Mouse (Mus musculus) kidney, adult 18-20 months (tissue): ENCODE measurements around the gene Myof.

Experiments
- DNase-seq: peaks from one replicate; pipeline ENCODE4 v3.0.0; 2021

The Myof gene

DNA sequence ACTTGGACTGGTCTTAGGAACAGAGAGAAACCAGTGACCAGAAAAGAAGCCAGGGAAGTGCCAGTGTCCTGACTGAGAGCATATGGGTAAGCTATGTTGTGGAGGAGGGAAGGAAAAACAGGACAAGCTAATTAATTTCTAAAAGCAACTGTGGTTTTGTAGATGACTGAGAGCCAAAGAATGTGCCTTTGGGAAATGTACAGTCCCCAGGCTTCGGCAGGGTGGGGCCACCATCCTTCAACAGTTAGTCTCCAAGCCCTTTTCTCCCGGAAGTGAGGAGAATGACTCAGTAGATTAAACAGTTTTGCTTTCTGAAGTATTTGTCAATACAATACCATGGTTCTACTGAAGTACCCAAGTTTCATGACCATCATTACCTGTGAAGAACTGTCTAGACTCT is 5.1 kb downstream of the Myof start:
- DNase-seq = no peak

DNA sequence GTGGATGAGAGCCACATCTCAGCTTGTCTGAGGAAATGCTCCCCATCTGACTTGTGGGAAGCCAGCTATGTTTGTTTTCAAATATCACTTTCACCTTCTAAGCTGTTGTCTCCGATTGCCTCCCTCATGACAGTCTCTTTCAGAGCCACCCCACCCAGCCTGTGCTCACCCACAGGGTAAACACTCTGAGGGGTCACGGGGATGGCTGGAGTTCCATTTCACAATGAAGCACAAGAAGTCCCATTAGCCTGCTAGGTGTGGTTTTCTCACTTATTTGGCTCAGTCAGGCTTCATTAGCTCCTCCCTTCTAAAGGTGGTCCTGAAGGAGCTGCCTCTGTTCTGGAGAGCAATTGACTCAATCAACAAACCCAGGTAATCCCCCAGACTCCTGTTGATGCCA is 7.6 kb downstream of the Myof start:
- DNase-seq = no peak

DNA sequence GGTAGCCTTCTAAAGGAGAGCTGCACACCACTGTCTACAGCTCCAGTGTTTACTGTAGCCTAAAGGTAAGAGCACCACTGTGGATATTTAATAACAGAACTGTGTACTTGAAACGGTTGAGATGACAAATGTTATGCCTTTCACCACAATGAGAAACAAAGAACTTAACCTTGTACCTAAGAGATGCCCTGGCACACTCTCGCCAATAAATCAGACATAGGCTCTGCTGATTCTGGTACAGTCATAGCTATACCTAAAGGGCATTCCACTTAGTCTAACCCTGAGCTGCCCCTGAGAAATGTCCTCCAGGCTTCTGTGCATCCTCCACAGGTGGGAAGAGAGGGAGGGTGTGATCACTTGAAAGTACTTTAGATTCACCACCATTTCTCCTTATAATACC is 8.7 kb downstream of the Myof start:
- no peak for DNase-seq

DNA sequence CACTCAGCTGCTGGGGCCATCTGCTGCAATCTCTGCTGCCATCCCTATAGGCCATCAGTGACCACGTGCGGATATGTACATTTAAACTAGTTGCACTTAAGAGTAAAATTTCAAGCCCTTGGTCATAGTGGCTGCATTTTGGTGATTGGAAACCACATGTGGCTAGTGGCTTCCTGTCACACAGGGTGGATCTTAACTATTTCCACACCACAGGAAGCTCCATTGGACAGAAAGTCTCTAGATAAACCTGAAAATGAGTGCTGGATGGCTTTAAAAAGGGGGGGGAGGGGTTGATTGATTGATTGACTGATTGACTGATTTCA is 9.7 kb downstream of the Myof start:
- DNase-seq = no peak

DNA sequence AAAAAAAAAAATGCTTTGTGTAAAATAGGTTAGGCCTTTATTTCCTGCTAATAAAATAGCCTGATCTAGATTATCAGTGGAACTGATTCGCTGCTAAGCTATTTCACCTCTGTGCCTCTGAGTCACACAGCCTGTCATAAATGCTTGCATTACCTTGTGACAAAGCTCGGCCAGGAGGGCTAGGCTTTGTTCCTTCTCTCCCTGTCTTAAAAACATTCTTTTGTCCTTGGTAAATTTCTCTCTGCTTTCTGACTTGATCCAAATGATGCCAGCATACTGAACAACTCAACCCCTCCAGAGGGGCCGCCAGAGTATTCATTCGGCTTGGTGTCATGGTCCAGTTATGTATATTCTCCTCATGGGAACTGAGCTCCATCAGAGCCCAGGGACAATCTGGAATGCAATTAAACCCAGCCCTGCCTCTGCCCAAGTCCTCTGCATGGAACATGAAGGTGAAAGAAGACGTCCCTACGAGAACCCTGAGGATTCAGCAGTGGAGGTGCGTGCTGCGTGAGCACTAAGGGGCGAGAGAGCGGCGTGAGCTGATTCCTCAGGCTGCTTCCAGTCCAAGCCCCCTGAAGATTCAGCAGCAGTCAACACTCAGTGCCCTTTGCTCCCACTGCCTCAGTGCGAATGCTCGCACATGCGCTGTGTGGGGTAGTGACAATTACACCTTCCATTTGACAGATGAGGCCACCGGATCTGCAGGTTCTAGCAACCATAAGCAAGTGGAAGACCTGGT is 10.2 kb downstream of the Myof start:
- DNase-seq = no peak

DNA sequence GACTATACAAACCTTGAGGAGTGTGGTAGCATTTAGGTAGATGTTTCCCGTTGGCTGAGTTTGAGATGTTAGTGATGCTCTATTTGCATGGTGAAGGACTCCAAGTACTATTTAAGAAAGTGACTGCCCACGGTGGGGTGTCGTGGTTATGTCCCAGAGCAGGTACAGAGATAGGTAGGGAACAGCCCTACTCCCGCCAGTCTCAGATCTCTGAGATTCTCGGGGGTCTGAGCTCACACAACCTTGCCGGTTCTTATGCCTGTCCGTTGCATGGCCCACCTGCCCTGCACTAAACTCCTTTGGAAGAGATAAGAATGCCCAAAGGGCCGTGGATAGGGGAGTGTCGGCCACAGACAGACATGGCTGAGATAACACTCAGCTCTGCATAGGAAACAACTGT is 12.2 kb downstream of the Myof start:
- DNase-seq = no peak

DNA sequence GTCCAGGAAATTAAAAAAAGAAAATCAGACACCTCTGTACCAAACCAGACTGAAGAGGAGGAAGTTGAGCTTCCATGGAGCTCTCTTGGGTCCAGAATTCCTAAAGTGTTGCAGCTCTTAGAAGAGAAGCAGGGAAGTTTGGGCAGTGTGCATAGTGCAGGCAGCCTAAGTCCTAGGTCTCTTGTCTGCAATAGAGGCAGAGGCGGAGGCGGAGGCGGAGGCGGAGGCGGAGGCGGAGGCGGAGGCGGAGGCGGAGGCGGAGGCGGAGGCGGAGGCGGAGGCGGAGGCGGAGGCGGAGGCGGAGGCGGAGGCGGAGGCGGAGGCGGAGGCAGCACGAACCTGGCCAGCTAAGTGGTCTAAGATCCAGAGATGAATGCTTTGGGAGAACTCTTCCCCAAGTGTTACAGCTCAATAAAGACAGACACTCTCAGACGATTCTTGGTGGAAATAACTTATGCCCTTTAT is 12.7 kb downstream of the Myof start:
- peak; percentile 80 for DNase-seq

DNA sequence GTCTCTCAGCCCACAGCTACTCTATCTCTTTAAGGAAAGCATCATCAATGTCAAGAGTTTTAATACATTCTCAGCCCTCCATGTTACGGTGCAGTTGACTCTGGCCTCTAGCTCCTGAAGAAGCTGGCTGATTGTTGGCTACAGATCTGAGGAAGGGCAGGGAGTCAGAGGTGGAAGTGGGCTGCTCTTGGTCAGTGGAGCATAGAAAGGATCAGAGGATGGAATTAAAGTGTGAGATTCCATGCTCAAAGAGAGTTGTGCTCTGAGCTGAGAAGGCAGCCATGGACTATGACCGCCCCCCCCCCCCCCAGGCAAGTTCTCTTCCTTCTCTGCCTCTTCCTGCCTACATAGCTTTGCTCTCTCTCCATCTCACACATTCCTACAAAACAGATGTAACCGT is 13.5 kb downstream of the Myof start:
- peak; percentile 25 for DNase-seq

DNA sequence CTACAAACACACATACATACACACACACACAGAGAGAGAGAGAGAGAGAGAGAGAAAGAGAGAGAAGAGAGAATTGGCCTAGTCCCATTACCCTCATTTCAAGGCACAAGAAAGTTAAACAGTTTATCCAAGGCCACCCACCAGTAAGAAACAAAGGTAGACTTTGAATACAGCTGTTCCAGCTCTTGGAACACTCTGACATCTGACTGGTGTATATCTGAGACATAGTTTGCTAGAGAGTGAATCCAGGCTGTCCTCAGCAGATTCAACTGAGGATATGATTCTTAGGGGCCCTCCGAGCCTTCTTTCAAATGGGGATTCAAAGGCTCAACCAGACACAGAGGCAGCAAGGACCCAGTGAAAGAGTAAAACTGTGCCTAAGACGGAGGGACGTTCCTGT is 14.1 kb downstream of the Myof start:
- DNase-seq = no peak

DNA sequence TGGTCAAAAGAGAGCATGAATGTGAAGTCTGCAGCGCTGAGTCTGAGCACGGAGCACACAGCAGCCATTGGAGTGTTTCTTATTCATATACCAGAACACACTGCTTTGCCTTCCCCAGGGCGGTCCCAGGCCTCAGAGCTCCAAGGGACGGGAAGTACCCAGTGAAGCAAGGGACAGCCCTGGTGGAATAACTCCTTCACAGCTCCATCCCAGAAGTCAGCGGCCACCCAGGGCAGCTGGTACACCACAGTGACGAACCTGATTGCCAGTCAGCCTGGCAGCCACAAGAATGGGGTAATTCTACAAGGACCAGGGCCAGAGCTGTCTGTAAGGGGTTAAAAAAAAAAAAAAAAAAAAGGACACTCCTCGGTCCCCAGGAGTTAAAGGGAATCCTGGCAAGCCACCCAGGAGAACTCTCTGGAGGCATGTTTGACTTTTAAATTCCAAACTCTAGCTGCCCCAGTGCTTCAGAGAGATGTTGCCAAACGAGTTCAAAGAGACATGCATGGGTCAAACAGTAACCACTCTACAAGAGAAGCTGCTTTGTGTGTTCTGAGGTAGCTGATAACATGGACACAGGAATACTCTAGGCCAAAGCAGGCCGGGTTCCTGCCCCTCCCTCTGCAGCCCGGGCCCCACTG is 15.4 kb downstream of the Myof start:
- peak; percentile 64 for DNase-seq

DNA sequence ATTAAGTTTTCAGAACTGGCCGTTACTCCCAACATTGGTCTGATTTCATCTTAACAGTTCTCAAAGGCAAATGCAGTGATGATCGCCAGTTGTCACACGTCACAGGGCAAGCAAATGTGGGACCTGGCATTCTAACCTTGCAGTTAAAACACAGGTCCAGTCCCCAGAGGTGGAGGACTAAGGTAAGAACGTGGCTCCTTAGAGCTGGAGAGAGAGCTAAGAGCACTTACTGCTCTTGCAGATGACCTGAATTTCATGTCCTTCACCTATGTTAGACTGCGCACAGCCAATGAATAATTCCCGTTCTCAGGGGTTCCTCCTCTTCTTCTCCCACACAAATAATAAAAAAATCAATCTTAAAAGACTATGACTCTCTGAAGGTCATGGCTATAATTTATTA is 16.0 kb downstream of the Myof start:
- DNase-seq = no peak

DNA sequence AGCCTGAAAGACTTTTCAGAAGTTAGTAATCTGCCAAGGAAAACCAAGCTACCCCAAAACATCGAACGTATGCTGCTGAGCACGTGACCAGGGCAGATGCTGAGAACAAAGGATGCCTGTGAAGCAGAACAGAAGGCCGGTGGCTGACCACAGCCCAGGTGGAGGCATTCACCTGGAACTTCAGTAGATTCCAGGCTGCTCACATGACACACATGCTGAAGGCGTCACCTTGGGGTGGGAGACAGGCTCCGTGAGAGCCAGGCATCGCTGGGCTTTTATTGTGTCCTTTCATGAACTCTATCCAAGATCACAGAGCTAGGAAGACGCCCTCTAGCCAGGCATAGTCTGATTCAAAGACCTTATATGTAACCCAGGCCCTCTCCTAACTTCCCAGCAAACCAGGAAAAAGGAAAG is 17.2 kb downstream of the Myof start:
- DNase-seq = peak; percentile 53

DNA sequence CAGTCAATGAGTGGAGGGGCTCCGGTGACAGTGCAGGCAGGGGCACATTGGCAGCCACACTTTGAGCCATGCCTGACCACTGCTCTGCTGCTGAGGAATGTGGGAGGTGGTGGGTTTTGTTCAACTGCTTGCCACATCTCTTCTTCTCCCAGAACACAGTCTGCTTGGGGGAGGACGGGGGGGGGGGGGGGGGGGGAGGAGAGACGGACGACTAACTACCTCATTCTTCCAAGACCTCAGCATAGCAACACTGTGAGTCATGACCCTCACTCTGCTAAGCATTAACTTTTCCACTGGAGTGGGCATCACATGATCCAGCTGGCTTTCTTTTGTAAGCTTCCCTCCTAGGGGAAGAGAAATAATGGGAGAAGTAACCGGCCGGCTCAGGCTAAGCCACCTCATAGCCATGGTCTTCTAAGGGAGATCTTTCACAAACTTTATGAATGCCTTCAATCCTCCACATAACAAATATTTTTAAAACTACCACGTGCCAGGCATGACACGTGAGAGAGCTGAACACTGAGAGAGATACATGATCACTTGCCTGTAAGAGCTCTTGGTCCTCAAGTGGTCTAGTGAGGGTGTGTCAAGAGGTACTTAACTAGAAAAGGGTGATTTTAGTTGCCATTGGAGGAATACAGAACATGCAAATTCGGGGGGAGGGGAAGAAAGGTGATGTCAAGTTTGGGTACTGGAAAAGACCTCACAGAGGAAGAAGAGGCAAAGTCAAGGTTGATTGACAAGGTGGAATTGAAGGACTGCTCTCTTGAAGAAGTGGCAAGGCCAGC is 17.9 kb downstream of the Myof start:
- DNase-seq = peak; percentile 74

DNA sequence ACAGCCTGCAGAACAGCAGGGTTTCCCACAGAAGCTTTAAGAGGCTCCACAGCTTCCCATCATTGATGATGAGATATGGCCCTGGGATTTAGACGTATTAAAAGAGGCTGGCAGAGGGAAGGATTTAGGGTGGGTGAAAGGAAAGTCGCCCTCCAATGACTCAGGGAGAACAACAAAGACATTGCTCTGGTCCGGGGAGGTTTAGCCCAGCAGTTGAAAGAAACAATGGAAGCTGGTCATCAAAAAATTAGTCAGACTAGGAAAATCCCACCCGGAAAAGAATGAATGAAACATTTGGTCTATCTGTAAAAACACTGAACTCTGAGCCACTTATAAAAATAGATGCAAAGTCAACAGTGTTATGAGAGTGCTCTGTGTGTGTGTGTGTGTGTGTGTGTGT is 19.8 kb downstream of the Myof start:
- DNase-seq = no peak

DNA sequence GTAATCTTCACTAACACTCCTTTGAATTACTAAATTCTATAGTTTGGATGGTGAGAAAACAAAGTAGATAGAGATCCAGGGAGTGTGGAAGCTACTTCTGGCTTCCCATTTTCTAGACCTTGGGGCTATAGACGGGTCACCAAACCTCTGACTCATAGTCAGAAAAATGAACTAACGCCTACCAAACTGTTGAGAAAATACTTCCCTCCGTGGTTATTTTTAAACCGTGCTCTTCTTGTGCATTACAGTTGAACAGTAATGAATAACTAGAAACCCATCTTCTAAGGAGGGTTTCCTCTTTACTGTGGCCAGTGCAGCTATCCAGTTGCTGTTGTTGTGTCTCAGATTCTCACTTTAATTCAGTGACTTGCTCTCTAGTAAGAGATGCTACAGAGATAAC is 20.7 kb downstream of the Myof start:
- DNase-seq = no peak

DNA sequence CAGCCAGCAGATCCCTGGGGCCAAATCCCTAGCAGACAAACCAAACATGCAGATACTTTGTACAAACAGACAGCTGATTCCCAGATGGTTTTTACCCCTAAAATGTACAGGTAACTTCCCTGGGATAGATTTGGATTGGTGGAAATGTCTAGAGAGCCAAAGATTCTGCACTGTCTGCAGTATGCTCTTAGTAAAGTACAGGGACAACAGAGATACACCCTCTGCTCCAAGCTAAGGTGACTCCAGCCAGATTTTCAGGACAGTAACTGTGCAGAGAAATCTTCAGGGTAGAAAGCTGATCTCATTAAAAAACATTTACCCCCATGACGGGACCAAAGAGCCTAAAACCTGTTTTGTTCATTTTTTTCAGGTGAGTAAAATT is 27.5 kb downstream of the Myof start:
- DNase-seq = no peak

DNA sequence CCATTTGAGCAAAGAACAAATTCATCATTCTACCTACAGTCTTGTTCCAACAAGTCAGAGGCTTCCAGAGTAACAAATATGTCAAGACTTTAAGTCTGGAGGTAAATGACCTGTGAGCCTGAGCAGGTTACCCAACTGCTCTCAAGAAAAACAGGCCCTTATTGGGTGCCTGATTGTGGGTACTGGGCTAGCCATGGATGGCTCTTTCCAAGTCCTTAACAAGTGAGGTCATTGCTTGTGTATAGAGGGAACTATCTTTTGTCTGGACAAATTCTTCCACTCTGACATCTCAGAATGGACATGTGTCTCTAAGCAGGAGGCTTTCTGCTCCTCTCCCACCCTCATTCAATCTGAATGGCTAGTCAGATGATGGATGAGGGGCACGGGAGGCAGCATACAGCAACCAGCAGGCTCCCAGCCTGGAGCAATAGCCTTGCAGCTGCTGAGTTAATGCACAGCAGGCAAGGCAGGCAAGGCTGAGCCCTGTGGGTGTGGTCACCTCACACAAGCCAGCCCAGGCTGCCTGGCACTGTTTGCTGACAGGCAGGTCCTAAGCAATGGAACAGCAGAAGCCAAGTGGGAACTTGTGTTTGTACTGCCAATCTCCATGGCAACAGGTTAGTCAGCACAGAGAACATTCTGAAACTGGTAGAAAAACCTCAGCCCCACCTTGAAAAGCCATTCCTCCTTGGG is 28.1 kb downstream of the Myof start:
- DNase-seq = peak; percentile 62

DNA sequence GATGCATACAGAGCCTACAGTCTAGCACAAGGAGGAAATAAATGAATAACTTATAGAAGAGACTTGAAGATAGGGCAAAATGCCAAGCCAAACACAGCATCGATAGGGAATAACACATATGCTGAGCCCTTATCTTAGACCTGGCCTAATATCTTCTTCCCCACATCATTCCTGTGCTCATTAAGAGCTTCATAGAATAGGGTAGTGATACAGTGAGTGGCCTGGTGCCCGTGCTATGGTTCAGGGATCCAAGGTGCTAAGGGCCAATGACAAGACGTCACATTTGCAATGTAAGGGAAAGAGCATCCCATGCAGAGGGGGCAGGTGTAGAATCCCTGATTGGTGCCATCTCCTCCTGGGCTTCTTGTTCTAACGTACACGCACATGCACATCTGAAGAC is 28.9 kb downstream of the Myof start:
- no peak for DNase-seq

DNA sequence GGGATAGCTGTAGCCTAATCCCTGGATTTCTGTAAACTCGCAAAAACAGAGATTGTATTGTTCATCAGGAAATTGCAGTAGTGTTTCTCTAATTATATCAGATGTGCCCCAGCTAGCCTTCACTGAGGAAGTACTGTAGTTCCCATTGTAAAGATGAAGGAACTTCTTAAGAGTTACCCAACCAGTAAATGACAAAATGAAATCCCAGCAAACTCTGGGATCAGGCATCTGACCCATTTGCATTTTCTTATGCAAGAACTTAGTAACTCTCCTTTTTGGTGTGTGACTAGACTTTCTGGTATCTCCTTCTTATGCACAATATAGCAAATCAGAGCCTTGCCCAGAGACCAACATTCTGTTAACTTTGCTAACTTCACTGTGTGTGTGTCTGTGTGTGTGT is 32.0 kb downstream of the Myof start:
- DNase-seq = no peak

DNA sequence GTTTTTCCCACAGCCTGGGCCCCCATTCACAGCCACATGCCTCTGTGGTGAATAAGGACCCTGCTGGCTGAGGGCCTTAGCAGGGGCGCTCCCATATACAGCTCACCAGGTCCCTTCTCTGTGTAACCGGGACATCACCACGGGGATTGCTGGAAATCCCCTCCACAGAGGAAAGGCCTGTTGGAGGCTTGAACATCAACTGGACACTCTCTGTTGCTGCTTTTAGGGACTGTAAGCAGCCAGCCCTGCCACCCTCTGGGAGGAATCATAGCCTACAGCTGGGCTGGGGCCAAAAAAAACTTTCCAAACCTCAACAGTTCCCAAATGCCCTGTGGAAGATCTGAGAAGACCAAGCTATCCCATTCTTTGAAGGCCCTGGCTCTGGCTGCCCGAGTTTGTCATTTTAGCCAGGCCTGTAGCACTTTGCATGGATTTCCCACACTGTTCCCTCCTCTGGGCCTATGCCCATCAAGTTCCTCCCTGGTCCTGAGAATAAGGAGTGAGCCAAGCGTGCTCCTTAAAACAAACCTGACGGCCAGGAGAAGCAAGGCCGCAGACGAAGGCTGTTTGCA is 38.5 kb downstream of the Myof start:
- peak; percentile 16 for DNase-seq

DNA sequence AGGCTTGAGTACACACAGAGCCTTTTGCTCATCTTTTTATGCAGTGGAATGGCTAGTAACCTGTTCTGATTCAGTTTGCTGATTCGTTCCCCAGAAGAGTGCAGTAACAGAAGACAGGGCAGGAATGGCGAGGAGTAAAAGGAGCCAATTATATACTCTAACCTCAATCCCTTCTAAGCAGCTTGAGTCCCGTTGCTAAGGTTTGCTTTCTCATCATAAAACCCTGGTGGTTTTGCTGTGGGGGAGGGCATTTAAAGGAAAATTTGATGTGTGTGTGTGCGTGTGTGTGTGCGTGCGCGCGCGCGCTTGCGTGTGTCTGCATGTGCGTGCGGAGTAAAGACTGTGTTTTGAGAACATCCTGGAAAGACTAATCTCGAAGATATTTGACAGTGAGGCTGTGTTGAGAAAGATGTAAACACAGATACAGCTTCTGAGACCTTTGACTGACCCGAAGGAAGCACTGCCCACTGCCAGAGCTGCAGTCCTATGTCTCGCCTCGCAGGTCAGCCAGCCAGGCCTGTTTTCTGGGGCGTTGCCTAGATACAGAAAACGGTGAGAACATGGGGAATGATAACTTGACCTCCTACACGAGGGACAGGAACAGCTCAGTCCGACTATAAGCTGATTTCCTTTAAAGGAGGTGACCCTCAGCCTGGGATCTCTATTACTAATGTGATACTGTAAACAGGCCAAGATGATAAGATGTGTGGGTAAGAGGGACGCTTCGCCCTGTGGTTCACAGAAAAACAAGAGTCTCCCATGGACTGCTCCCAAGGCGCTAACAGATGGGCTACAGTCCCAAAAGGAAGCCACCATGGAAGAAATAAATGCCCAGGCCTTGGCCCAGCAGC is 39.5 kb downstream of the Myof start:
- DNase-seq = no peak

DNA sequence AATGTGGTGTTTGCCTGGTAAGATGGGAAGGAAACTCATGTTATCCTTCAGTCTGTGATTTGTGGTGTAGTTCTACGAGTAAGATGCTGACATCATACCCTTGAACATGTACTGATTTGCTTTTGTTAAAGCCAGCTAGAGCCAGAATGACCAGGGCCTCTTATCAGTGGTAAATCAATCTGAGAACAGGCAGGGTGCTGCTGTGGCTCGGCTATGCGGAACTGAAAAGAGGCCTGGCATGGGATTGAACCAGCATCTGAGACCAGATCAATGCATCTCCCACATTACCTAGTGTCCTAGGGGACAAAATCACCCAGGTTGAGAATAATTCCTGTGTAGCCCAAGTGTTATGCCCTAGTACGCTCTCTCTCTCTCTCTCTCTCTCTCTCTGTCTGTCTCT is 40.6 kb downstream of the Myof start:
- DNase-seq = no peak
